Mouse (Mus musculus) macrophage (primary cell): ENCODE results near the gene Yeats4. TPM values are rescaled to one million over a fixed set of nuclear protein-coding genes. Genes with fewer than 3 reads are reported as not detected.

ENCODE experiments used
- H3K27ac ChIP-seq: fragments of 350-480 bp; formaldehyde crosslinking; 2 replicates; pipeline ENCODE4 v1.9.0; 2021
- H3K36me3 ChIP-seq: fragments of 350-480 bp; formaldehyde crosslinking; 2 replicates; pipeline ENCODE4 v1.9.0; 2021; ENCODE audit errors: inconsistent target
- H3K4me3 ChIP-seq: fragments of 350-480 bp; formaldehyde crosslinking; 2 replicates; pipeline ENCODE4 v1.9.0; 2021; ENCODE audit errors: inconsistent target
- H3K79me2 ChIP-seq: fragments of 350-480 bp; formaldehyde crosslinking; 2 replicates; pipeline ENCODE4 v1.9.0; 2021; ENCODE audit errors: inconsistent target
- WGBS: methylation state at CpG from one replicate; pipeline ENCODE4 v1.1.7; 2026; ENCODE audit warnings: inconsistent platforms; ENCODE audit not compliant: missing documents; 5-methylcytosine and 5-hydroxymethylcytosine counted together
- polyA plus RNA-seq: library from polyadenylated mRNA; stranded (reverse); fragments of 250-400 nt; gene quantifications from 3 replicates; pipeline ENCODE4 v1.2.4, GENCODE M21; 2018; ENCODE audit warnings: inconsistent platforms
- total RNA-seq, 78 experiments: library from RNA; depleted of rRNA; stranded (reverse); fragments of 250-400 nt; gene quantifications; 1 replicate in 9 of 78; 2 replicates in 24 of 78; 3 replicates in 43 of 78; 4 replicates in 2 of 78; pipeline ENCODE4 v1.2.4; 2018; ENCODE audit warnings: inconsistent platforms in 56 of 78

Gene Yeats4
- total RNA-seq (2018; cell fraction: chromatin; rRNA removed) = 10 to 100 TPM in 25 of 26 experiments, 1 to 10 TPM in 1; 9.6 to 23.5 (median 14.8) TPM
- total RNA-seq (2018; cell fraction: cytosol; rRNA removed) = 10 to 100 TPM; 30.7 to 54.9 (median 39.1) TPM
- total RNA-seq (2018; cell fraction: nucleus; rRNA removed) = 10 to 100 TPM; 16.0 to 33.8 (median 21.8) TPM
- 55.6 to 78.5 TPM (median 58.7 TPM) in 3 replicates for polyA plus RNA-seq

DNA sequence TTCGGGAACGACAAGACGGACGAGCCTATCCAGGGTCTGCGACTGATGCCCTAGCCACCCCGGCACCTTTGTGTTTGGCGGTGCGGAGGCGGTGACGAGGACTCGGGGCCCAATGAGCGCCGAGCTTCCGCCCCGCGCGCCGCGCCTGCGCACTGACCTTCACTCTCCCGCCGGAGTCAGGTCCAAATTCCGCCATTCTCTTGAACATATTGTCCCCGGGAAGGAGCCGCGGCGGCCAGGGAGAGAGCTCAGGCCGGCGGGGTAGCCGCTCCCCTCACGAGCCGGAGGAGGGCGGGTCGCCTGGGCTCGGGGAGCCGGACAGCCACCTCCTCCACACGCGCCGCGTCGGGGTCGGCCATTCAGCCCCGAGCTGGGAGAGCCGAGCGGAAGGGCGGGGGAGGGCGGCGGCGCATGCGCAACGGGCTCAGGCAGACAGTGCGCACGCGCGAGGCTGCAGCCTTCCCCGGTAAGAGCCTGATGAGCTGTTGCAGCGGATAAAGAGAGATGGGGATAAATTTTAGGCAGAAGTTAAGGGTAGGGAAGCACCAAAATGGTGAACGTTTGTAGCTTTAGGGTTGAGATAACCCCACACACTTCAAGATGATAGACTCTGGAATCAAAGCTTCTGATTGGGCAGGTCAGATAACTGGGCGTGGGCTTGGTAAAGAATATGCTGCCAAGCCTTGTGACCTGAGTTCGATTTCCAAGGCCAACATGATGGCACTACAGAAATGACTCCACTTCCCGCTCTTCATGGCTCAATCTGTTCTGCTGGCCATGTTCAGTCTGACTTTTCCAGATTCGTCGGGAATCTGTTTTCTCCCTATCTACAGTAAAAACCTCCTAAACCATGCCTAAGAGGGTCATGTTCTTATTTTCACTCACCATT is at the start of gene Yeats4:
Gene Yeats4, minus strand, starts transcription at position 406 of the 889 bp plus-strand sequence.
- WGBS = 2% methylated on average over 63 of the region's 63 CpGs

DNA sequence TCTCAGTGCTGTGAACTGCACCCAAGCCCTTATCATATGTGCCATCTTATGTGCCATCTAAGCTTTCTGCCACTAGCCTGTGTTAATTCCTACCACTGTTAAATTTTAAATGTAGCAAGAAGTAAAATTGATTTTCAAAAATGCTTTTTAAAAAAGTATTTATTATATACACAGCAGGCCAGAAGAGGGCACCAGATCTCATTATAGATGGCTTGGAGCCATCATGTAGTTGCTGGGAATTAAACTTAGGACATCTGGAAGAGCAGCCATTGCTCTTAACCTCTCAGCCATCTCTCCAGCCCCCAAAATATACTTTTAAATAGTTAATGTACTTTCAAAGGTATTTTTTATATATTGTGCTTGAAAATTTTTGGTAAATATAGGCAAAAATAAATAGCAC is 47.7 kb upstream of the Yeats4 start:
- H3K4me3 ChIP-seq = no peak overlapping the region
- no peak overlapping the region for H3K27ac ChIP-seq
- H3K36me3 ChIP-seq = no peaks in the 10 kb centered on the region
- no peaks in the 10 kb centered on the region for H3K79me2 ChIP-seq

More for the DNA sequence above, at the start of gene Yeats4:
- Histone ChIP-seq H3K4me3 (peak within 1 kb of the TSS; percentile 68), H3K79me2 (peaks cover 47% of the 10 kb centered on the region), H3K36me3 (peaks cover 19% of the 10 kb centered on the region), H3K27ac (peak within 1 kb of the TSS; percentile 62)

DNA sequence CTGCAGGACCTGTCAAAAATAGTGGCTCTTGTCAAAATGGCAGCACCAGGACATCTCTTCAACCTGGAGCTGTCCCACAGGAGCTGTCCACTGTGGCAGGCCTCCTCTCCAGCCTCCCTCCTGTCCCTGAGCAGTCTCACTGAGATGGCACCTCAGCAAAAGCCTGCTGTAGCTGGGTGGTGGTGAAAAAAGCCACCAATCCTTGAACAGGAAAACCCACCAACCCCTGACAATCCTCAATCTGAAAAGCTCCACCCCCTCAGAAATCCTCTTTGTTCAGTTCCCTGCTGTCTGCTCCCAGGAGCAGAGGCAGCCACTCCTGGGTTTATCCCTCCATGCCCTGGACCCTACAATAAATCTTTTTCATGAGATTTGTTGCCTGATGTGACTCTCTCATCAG is 35.6 kb upstream of the Yeats4 start:
- Histone ChIP-seq H3K36me3 (no peaks in the 10 kb centered on the region), H3K4me3 (no peak overlapping the region), H3K27ac (no peak overlapping the region), H3K79me2 (no peaks in the 10 kb centered on the region)

DNA sequence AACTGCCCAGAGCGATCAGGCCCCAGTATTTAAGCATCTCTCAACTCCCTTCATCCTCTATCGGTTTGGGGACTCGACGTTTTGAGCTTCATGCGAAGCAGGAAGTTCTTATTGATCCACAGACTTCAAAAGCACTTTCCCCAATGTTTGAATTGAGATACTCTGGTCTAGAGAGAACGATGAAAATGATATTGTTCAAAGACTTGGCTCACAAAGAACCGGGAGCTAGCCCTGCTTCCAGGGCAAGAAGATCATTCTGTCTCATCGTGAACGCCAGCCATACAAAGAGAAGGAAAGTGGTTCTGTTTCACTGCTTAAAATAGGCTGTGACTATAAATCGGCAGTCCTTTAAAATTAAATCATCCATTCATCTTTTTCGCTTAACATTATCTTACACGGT is 14.3 kb upstream of the Yeats4 start, which contains the start of gene 9530003J23Rik:
Gene 9530003J23Rik, minus strand, starts transcription at position 101 of the 400 bp plus-strand sequence.
- Histone ChIP-seq H3K27ac (no peak within 1 kb of the TSS), H3K36me3 (no peaks in the 10 kb centered on the region), H3K79me2 (no peaks in the 10 kb centered on the region), H3K4me3 (no peak within 1 kb of the TSS)
- WGBS = 87% methylated on average over 12 of the region's 12 CpGs

DNA sequence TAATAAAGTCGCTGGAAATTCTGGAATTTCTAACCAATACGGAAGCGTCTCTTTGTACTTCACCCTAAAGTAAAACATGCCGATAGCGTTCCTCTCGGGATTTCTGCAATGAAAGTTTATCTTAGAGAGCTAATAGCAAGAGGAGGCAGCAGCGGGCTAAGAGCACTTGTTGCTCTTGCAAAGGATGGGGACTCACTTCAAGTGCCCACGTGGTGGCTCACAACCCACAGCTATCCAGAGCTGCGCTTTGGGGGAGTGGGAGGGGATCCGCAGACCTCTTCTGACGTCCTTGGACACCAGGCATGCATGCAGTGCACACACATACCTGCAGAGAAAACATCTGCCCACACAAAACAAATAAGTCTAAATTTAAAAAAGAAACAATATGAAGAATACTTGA is 11.6 kb upstream of the Yeats4 start:
- no peak overlapping the region for H3K4me3 ChIP-seq
- WGBS = 76% methylated on average over 11 of the region's 11 CpGs
- no peaks in the 10 kb centered on the region for H3K36me3 ChIP-seq
- H3K79me2 ChIP-seq = no peaks in the 10 kb centered on the region
- H3K27ac ChIP-seq = no peak overlapping the region

DNA sequence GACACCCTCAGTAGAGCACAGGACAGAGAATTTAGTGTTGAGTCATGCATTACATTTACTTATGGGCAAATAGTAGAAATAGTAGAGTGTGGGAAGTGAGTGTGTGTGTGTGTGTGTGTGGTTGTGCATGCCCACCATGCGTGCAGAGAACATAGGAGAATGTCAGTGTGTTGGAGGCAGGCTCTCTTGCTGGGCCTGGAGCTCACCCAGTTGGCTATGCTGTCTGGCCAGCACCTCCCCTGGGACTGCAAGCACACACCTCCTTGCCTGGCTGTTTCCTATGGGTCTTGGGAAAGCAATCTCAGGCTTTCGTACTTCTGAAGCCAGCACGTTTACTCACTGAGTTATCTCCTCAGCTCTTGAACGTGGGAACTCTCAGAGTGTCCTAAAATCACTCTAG is 10.5 kb upstream of the Yeats4 start:
- Histone ChIP-seq H3K36me3 (no peaks in the 10 kb centered on the region), H3K4me3 (no peak overlapping the region), H3K27ac (no peak overlapping the region), H3K79me2 (no peaks in the 10 kb centered on the region)
- WGBS = 91% methylated on average over 3 of the region's 4 CpGs

DNA sequence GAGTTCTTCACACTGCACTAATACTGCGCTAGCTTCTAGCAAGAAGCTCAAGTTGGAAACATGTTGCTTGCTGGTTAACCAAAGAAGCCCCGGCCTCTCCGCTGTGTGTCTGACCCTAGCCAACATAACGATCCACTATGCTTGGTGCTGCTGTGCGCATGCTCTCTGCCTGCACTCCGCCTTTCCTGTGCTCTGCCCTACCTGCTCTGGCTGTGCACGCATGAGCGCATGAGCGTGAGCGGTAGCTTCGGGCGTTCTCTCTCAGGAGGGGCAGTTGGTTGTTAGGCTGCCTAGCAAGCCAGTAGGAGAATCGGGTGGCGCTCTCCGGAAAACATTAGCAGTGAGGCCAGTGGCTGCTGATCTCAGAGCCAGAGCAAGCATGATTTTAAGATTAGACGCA is 5.5 kb upstream of the Yeats4 start:
- H3K27ac ChIP-seq = no peak overlapping the region
- H3K4me3 ChIP-seq = no peak overlapping the region
- 84% methylated on average over 16 of the region's 16 CpGs for WGBS
- no peaks in the 10 kb centered on the region for H3K79me2 ChIP-seq
- no peaks in the 10 kb centered on the region for H3K36me3 ChIP-seq

DNA sequence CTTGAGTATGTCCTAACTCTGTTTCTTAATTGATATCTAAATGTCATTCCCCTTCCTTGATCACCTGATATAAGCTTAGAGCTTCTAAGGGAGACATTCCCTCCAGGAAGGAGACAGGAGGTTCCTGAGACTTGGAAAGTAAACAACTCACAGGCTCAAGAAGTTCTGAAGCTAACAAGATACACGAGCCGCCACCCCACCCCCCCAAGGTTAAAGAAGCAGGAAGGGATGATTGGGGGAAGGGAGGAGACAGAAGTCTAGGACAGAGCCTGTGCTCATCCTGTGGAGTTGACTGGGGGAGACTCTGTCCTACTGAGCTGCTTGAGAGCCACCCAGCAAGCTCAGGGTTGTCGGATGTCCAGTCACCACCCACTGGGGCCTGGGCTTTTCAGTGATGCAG is 1.7 kb upstream of the Yeats4 start:
- Histone ChIP-seq H3K36me3 (peaks cover 9% of the 10 kb centered on the region; the same call in 1 of the 2 replicates), H3K79me2 (peaks cover 30% of the 10 kb centered on the region), H3K27ac (no peak overlapping the region), H3K4me3 (no peak overlapping the region)
- WGBS = 90% methylated on average over 3 of the region's 3 CpGs

DNA sequence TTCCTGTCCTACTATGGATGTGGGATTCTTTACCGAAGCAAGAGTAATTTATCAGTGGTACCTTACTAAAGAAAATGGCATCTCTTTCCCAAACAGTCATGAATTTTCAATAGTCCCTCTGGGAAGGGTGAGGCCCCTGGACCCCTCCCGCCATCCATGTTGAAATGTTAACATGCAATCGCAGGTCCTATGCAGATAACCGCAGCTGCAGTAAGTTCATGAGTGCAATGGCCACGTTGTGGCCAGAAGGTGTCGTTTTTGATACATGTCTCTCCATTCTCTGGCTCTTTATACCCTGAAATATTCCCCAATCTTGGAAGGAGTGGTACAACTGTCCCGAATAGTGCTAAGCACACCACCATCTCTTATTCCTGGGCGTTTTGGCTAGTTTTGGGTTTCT is 787 bp upstream of the Yeats4 start:
- 60% methylated on average over 8 of the region's 8 CpGs for WGBS
- Histone ChIP-seq H3K79me2 (peaks cover 39% of the 10 kb centered on the region), H3K27ac (peak overlapping the region; percentile 62), H3K4me3 (peak overlapping the region; percentile 68), H3K36me3 (peaks cover 12% of the 10 kb centered on the region; the same call in 1 of the 2 replicates)

DNA sequence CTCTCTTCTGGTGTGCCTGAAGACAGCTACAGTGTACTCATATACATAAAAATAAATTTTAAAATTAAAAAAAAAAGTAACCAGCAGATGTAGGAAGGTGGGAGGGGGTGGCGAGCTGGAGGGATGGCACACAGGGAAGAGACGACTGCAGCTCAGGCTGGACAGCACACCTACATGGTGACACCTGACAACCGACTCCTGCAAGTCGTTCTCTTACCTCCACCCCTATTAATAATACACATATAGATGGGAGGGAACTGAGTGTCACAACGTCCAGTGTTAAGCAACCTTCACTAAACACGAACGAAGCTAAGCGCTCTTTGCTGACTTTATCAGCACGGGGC is 577 bp downstream of the Yeats4 start:
- Histone ChIP-seq H3K27ac (no peak overlapping the region), H3K4me3 (peak overlapping the region; percentile 68), H3K36me3 (peaks cover 19% of the 10 kb centered on the region), H3K79me2 (peaks cover 48% of the 10 kb centered on the region)
- 7% methylated on average over 9 of the region's 9 CpGs for WGBS

DNA sequence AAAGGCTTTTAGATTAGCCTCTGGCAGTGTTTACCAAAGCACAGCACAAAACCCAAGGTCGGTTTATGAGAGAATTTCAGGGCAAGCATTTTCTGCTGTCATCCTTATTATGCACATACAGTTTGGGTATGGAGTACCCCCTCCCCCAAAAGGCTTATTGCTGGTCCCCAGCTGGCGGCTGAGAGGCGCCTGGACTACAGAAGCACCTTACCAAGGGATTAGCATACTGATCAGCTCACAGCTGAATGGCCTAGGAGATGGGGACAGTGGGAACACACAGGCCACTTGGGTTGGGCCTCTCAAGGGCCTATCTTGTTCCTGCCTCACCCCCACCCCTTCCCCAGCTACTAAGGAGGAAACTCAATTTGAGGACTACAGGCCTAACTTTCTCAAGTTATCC is 1.5 kb downstream of the Yeats4 start:
- 100% methylated on average over 3 of the region's 3 CpGs for WGBS
- Histone ChIP-seq H3K36me3 (peaks cover 27% of the 10 kb centered on the region), H3K79me2 (peaks cover 57% of the 10 kb centered on the region), H3K27ac (no peak overlapping the region), H3K4me3 (no peak overlapping the region)

DNA sequence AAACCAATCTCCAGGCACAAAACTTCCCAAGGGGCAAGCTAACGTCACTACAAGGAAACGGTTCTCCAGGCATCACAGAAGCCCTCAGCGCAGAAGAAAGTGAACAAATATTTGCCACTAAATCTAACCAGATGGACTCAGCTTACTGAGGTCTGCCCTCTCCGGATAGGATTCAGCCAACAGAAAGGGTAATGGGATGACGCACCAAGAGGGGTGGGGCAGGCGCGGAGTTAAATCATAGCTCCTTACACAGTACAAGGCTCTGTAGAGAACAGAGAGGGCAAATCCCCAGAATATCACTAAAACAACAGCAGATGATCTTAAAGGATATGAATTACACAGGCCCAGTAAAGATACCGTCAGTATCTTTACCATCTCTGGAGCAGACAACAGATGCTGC is 6.0 kb downstream of the Yeats4 start:
- Histone ChIP-seq H3K4me3 (no peak overlapping the region), H3K27ac (no peak overlapping the region), H3K79me2 (peaks cover 50% of the 10 kb centered on the region), H3K36me3 (peaks cover 27% of the 10 kb centered on the region)
- 95% methylated on average over 8 of the region's 8 CpGs for WGBS

DNA sequence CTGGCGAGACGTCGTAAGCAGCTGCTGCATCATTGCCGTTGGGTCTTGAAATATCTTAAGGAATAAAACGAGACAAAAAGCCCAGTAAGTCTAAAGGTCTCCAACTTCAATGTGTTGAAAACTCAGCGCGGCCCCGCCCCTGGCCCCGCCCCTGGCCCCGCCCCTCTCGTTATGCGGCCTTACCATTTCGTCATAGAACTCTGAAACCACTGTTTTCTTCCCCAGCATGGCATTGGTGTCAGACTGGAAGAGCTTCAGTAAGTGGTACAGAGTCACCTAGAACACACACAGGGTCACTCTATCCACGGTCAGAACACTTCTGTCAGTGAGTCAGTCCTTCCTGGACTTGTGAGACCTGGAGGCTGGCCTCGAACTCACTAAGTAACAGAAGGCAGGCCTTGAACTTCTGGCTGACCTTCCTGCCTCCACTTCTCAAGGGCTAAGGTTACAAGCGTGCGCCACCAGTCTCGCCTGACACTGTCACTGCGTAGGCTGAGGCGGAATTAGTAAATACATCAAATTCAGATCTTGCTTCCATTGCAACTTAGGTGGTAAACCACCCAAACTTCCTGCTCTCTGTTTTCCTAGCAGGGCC is 7.0 kb downstream of the Yeats4 start:
- Histone ChIP-seq H3K79me2 (peaks cover 40% of the 10 kb centered on the region), H3K4me3 (no peak overlapping the region), H3K36me3 (peaks cover 24% of the 10 kb centered on the region), H3K27ac (no peak overlapping the region)
- WGBS = 75% methylated on average over 20 of the region's 20 CpGs

DNA sequence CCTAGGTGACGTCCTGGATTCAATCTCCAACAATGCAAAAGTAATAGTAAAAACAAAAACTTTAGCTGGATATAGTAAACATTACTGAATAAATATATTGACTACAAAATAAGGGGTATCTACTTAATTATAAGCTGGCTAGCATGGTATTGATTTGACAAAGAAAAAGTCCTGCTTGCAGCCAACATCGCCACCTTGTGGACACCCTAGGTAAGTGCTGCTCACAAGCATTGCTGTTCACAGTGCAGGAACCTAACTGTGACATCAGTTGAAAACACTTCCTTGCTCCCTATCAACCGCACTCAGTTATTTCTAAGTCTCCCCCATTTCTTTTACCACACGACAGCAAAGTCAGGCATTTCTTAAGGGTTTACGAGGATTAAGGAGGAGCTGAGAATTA is 7.5 kb downstream of the Yeats4 start:
- Histone ChIP-seq H3K79me2 (peaks cover 34% of the 10 kb centered on the region; the same call in 1 of the 2 replicates), H3K4me3 (no peak overlapping the region), H3K36me3 (peaks cover 19% of the 10 kb centered on the region), H3K27ac (peak overlapping the region; percentile 65; the same call in 1 of the 2 replicates)
- WGBS = 77% methylated on average over 4 of the region's 5 CpGs

DNA sequence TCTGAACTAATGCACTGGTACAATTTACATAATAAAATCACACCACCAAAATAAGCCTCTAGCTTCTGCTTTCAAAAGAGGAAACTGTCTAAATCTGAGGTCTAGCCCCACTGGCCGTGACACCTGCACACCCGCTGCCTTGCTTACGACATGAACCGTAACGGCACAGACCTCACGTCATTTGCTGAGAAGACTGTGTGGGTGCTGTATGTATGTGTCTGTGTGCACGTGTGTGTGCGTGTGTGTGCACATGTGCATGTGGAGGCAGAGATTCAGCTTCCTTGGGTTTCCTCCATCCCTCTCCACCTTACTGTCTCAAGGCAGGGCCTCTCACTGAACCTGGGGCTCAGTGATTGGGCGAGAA is 8.2 kb downstream of the Yeats4 start:
- peaks cover 18% of the 10 kb centered on the region for H3K36me3 ChIP-seq
- H3K79me2 ChIP-seq = peaks cover 28% of the 10 kb centered on the region; the same call in 1 of the 2 replicates
- 16% methylated on average over 9 of the region's 9 CpGs for WGBS
- peak overlapping the region; percentile 65 for H3K27ac ChIP-seq
- no peak overlapping the region for H3K4me3 ChIP-seq
